Mouse (Mus musculus) embryonic facial prominence, embryonic 13.5 days (tissue): ENCODE data around the gene Gm10477. TPM values are rescaled to one million over a fixed set of nuclear protein-coding genes. Genes with fewer than 3 reads are reported as not detected.
"Not testable (repeated sequence)": the region's sequence is repeated elsewhere in the genome, so short reads cannot be mapped to it uniquely, and the experiment has no call there.

Experiments used
- ATAC-seq: fragments of 200-750 bp; cut with Nextera tagmentation; 2 replicates; pipeline ENCODE4 v1.8.0; 2017; ENCODE audit warnings: low read depth; ENCODE audit not compliant: insufficient number of reproducible peaks, insufficient read depth, low FRiP score, low TSS enrichment
- H3K27ac ChIP-seq: fragments of 300-500 bp; sonication (generic); 2 replicates; pipeline ENCODE4 v1.5.1; 2015; ENCODE audit warnings: moderate library complexity, mild to moderate bottlenecking, inconsistent platforms
- H3K27me3 ChIP-seq: fragments of 300-500 bp; sonication (generic); 2 replicates; pipeline ENCODE4 v1.6.1; 2015; ENCODE audit warnings: mild to moderate bottlenecking, inconsistent platforms
- H3K36me3 ChIP-seq: fragments of 300-500 bp; sonication (generic); 2 replicates; pipeline ENCODE4 v1.6.1; 2015; ENCODE audit warnings: mild to moderate bottlenecking, inconsistent platforms
- H3K4me1 ChIP-seq: fragments of 300-500 bp; sonication (generic); 2 replicates; pipeline ENCODE4 v1.6.1; 2015; ENCODE audit warnings: inconsistent platforms
- H3K4me2 ChIP-seq: fragments of 300-500 bp; sonication (generic); 2 replicates; pipeline ENCODE4 v1.6.1; 2015; ENCODE audit warnings: moderate library complexity, mild to moderate bottlenecking, inconsistent platforms
- H3K4me3 ChIP-seq: fragments of 300-500 bp; sonication (generic); 2 replicates; pipeline ENCODE4 v1.5.1; 2015; ENCODE audit warnings: mild to moderate bottlenecking, inconsistent platforms
- H3K9ac ChIP-seq: fragments of 300-500 bp; sonication (generic); 2 replicates; pipeline ENCODE4 v1.6.1; 2015; ENCODE audit warnings: mild to moderate bottlenecking, inconsistent platforms
- H3K9me3 ChIP-seq: fragments of 300-500 bp; sonication (generic); 2 replicates; pipeline ENCODE4 v1.6.1; 2016; ENCODE audit warnings: inconsistent platforms
- WGBS: fragments of 180-500 bp; shearing (Covaris S2); methylation state at CpG from one replicate; pipeline ENCODE4 v1.1.7; 2015; ENCODE audit warnings: mixed read lengths; 5-methylcytosine and 5-hydroxymethylcytosine counted together
- polyA plus RNA-seq: library from polyadenylated mRNA; unstranded; fragments of >200 nt; fragmentation: Nextera tagmentation; extraction: Ambion mirVana; gene quantifications from 2 replicates; pipeline ENCODE4 v1.2.1, GENCODE M21; 2015

Gm10477 gene
- not detected in 2 replicates for polyA plus RNA-seq

DNA sequence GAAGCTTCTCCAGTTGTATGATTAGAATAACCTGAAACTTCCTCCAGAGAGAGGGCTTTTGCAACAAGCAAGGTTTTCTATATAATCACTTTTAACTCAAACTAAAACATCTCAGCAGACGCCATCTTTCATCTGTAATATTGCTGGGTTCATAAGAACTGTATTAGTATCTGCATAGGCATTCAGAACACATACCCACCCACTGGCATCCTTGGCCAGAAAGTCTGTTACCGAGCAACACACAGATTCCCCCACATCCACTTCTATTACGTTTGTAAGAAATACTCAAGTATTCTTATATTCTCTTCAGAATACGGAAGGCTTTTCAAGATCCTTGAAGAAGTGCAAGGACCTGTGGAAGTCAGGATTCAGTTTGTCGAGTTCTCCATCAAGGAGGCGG lies at the start of gene Gm10477:
Gene Gm10477 (plus strand): TSS at position 301 of the 400 bp plus-strand sequence.
- not testable (repeated sequence) for H3K27me3 ChIP-seq, H3K9me3 ChIP-seq, H3K36me3 ChIP-seq, H3K4me2 ChIP-seq, H3K4me1 ChIP-seq, ATAC-seq, H3K9ac ChIP-seq, H3K4me3 ChIP-seq, H3K27ac ChIP-seq
- WGBS = 86% methylated on average over 6 of the region's 6 CpGs

DNA sequence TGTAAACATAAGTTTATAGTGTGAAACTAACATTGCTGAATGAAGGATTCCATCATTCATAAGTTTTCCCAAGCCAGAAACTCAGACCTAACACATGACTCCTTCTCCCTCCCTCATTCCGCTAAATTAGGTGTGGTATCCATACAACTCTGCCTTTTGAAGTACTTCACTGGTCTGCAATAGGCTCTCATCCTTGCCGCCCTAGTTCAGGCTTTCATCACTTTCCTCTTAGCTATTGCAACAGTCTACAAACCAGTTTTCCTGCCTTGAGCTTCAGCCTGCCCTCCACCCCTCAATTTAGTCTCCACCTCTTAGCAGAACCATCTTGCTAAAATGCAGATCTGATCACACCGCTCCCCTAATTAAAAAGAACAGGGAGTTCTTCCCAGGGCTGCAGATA lies 47.0 kb upstream of the Gm10477 start:
- H3K27me3 ChIP-seq = no peaks in the 10 kb centered on the region
- H3K4me2 ChIP-seq = no peak overlapping the region
- H3K27ac ChIP-seq = no peak overlapping the region
- no peak overlapping the region for H3K9ac ChIP-seq
- 87% methylated on average over 3 of the region's 3 CpGs for WGBS
- no peaks in the 10 kb centered on the region for H3K36me3 ChIP-seq
- ATAC-seq = no peak
- H3K4me3 ChIP-seq = no peak overlapping the region
- no peaks in the 10 kb centered on the region for H3K9me3 ChIP-seq
- H3K4me1 ChIP-seq = no peaks in the 10 kb centered on the region

- Histone ChIP-seq H3K36me3 (no peaks in the 10 kb centered on the region), H3K4me2 (no peak overlapping the region), H3K27me3 (no peaks in the 10 kb centered on the region), H3K4me3 (no peak overlapping the region), H3K27ac (no peak overlapping the region), H3K9ac (no peak overlapping the region), H3K9me3 (no peaks in the 10 kb centered on the region), H3K4me1 (no peaks in the 10 kb centered on the region)
- ATAC-seq = no peak
- 62% methylated on average over 3 of the region's 3 CpGs for WGBS
Observed at GRCm38 (mm10) chrX:56481906-56482305, 42.6 kb upstream of the Gm10477 start.

DNA sequence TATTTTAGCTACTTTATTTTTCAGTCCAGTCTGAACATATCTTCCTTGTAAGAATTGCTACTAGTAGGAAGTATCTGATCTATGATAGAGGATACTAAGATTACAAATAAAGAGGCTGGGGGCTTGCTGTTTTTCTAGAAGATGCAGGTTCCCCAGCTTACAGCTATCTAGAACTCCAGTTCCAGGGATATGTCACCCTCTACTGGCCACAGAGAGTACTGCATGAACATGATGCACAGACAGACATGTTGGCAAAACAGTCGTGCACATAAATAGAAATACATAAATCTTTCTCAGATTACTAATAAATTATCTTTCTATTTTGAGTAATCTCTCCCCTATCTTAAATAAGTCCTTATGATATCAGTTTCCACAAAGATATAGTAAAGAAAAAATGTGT lies 34.8 kb upstream of the Gm10477 start:
- 26% methylated on average over 1 of the region's 1 CpGs for WGBS
- ATAC-seq = no peak
- Histone ChIP-seq H3K4me2 (no peak overlapping the region), H3K27ac (no peak overlapping the region), H3K27me3 (no peaks in the 10 kb centered on the region), H3K4me3 (no peak overlapping the region), H3K9ac (no peak overlapping the region), H3K36me3 (no peaks in the 10 kb centered on the region), H3K9me3 (no peaks in the 10 kb centered on the region), H3K4me1 (no peaks in the 10 kb centered on the region)

DNA sequence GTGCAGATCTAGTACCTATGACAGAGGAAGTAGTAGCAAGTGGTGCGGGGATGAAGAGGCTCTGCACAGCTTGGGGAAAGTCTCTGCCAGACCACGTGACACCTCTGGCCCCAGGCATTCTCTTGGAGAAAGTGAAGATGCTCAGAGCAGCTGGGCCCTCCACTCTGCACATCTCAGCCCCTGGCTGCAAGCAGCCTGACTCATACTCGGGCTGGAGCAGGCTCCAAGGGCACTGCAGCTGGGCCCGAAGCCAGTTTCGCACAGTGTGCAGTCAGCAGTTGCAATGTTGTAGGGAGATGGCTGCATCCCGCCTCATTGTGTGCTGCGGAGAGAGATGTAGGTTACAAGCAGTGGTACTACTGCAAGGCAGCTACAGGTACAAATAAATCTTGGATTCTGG lies 27.3 kb upstream of the Gm10477 start:
- Histone ChIP-seq H3K4me2 (no peak overlapping the region), H3K36me3 (peaks cover 2% of the 10 kb centered on the region; the same call in 1 of the 2 replicates), H3K4me1 (no peaks in the 10 kb centered on the region), H3K4me3 (no peak overlapping the region), H3K27ac (no peak overlapping the region), H3K27me3 (no peaks in the 10 kb centered on the region), H3K9me3 (no peaks in the 10 kb centered on the region), H3K9ac (no peak overlapping the region)
- ATAC-seq = no peak
- WGBS = 75% methylated on average over 7 of the region's 7 CpGs

GRCm38 (mm10) chrX:56531266-56531665 lies 6.7 kb downstream of the Gm10477 start:
- ATAC-seq = no peak
- Histone ChIP-seq H3K27me3 (no peaks in the 10 kb centered on the region), H3K4me1 (no peaks in the 10 kb centered on the region), H3K9me3 (no peaks in the 10 kb centered on the region), H3K36me3 (no peaks in the 10 kb centered on the region), H3K4me3 (no peak overlapping the region), H3K9ac (no peak overlapping the region), H3K27ac (no peak overlapping the region), H3K4me2 (no peak overlapping the region)
- WGBS = 18% methylated on average over 3 of the region's 3 CpGs

DNA sequence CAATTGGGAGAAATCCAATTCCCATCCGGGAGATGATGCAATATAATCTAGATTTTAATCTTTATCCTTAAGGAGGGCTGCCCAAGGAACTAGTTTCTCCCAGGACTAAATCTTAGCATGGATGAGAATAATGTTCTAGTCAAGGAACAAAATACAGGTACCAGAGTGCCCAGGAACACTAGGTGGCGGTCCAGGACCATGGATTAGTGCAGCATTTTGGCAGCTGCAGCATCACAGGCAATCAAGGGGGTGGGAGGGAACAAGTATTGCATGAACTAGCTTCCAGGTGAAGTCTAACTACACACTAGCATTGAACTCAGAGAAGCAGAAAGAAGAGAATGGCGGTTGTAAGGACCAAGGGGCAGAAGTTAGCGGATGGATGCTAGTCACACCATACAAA lies 12.6 kb downstream of the Gm10477 start:
- Histone ChIP-seq H3K36me3 (no peaks in the 10 kb centered on the region), H3K27me3 (no peaks in the 10 kb centered on the region), H3K4me2 (no peak overlapping the region), H3K9ac (no peak overlapping the region), H3K9me3 (no peaks in the 10 kb centered on the region), H3K4me1 (no peaks in the 10 kb centered on the region), H3K4me3 (no peak overlapping the region), H3K27ac (no peak overlapping the region)
- 57% methylated on average over 4 of the region's 4 CpGs for WGBS
- ATAC-seq = no peak

DNA sequence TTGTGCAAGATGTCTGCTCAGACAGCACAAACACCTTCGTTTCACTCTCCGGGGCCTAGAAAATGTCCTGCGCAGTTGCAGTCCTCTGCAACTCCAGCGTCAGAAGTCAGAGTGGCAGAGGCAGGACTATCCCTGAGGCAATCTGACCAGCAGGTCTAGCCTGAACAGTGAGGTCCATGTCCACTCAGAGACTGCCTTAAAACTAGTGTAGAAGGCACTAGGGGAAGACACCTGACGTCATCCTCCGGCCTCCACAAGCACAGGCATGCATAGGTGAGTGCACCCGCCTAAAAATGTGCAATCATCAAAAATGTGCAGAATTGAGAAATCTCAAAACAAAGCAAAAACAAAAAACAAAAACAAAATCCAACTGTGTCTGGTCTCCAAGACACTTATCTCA lies 25.0 kb downstream of the Gm10477 start, which contains the start of gene Gm648:
Gene Gm648 (minus strand): TSS at position 101 of the 400 bp plus-strand sequence.
- Histone ChIP-seq H3K4me3 (no peak within 1 kb of the TSS), H3K4me2 (no peak within 1 kb of the TSS), H3K4me1 (no peaks in the 10 kb centered on the region), H3K9ac (no peak within 1 kb of the TSS), H3K9me3 (no peaks in the 10 kb centered on the region), H3K36me3 (no peaks in the 10 kb centered on the region), H3K27me3 (no peaks in the 10 kb centered on the region), H3K27ac (no peak within 1 kb of the TSS)
- ATAC-seq = no peak
- WGBS = 86% methylated on average over 7 of the region's 7 CpGs

- Histone ChIP-seq H3K27me3 (no peaks in the 10 kb centered on the region), H3K4me3 (no peak overlapping the region), H3K9me3 (no peaks in the 10 kb centered on the region), H3K9ac (no peak overlapping the region), H3K36me3 (no peaks in the 10 kb centered on the region), H3K27ac (no peak overlapping the region), H3K4me2 (no peak overlapping the region), H3K4me1 (no peaks in the 10 kb centered on the region)
- 78% methylated on average over 3 of the region's 3 CpGs for WGBS
- no peak for ATAC-seq
Observed at GRCm38 (mm10) chrX:56553584-56553983, 29.0 kb downstream of the Gm10477 start.

- WGBS = 25% methylated on average over 6 of the region's 6 CpGs
- Histone ChIP-seq H3K4me1 (no peaks in the 10 kb centered on the region), H3K4me3 (no peak overlapping the region), H3K27me3 (no peaks in the 10 kb centered on the region), H3K27ac (no peak overlapping the region), H3K9ac (no peak overlapping the region), H3K4me2 (no peak overlapping the region), H3K36me3 (no peaks in the 10 kb centered on the region), H3K9me3 (no peaks in the 10 kb centered on the region)
- no peak for ATAC-seq
Observed at GRCm38 (mm10) chrX:56572465-56572864, 47.9 kb downstream of the Gm10477 start.

Other genes with a start within 250 kb of the Gm10477 start
- gene Zfp449, start 178.3 kb upstream of the Gm10477 start, polyA plus RNA-seq = 8.9 and 9.3 TPM in 2 replicates
- gene Smim10l2a, start 150.2 kb upstream of the Gm10477 start, polyA plus RNA-seq = 6.1 and 6.8 TPM in 2 replicates
- gene Gm2174, start 76.8 kb upstream of the Gm10477 start, polyA plus RNA-seq = 2.2 and 4.2 TPM in 2 replicates
- gene Ints6l, start 69.9 kb upstream of the Gm10477 start, polyA plus RNA-seq = 24.6 and 26.3 TPM in 2 replicates
- gene Gm648, start 24.9 kb downstream of the Gm10477 start, polyA plus RNA-seq = not detected in 2 replicates
- 23.8 and 25.1 TPM in 2 replicates for gene Mmgt1, start 73.3 kb downstream of the Gm10477 start, polyA plus RNA-seq
- 13.6 and 15.6 TPM in 2 replicates for gene Slc9a6, start 85.0 kb downstream of the Gm10477 start, polyA plus RNA-seq
- 52.3 and 57.3 TPM in 2 replicates for gene Fhl1, start 207.0 kb downstream of the Gm10477 start, polyA plus RNA-seq